Mouse (Mus musculus): ENCODE data around the gene Lect2. TPM values are rescaled to one million over a fixed set of nuclear protein-coding genes. Genes with fewer than 3 reads are reported as not detected.

Lect2 gene
- polyA plus RNA-seq, 1 experiment from 2014 or later, result not detected

GRCm38 (mm10) chr13:56500132-56500531, 48.2 kb downstream of the Lect2 start:
- ATAC-seq, result no peak
- H3K27ac ChIP-seq, result no peak overlapping the region
- no peaks in the 10 kb centered on the region for H3K4me1 ChIP-seq (replicated peaks)
- no peak overlapping the region for H3K9ac ChIP-seq (replicated peaks)
- H3K4me2 ChIP-seq (replicated peaks), result no peak overlapping the region
- H3K9me3 ChIP-seq, result no peaks in the 10 kb centered on the region
- no peaks in the 10 kb centered on the region for H3K36me3 ChIP-seq
- no peak overlapping the region for H3K4me3 ChIP-seq (replicated peaks)
- WGBS, result 79% methylated on average over 3 of the region's 3 CpGs
- H3K27me3 ChIP-seq, result no peaks in the 10 kb centered on the region

GRCm38 (mm10) chr13:56494440-56494839, 53.9 kb downstream of the Lect2 start:
- Histone ChIP-seq H3K9ac (replicated peaks) (no peak overlapping the region), H3K4me2 (replicated peaks) (no peak overlapping the region), H3K9me3 (0 out of 2 replicates have a peak, but pooled peaks cover 6% of the 10 kb centered on the region), H3K4me1 (replicated peaks) (no peaks in the 10 kb centered on the region), H3K4me3 (replicated peaks) (no peak overlapping the region), H3K27ac (no peak overlapping the region), H3K27me3 (no peaks in the 10 kb centered on the region), H3K36me3 (no peaks in the 10 kb centered on the region)
- 26% methylated on average over 3 of the region's 3 CpGs for WGBS
- no peak for ATAC-seq

Other genes with a start within 250 kb of the Lect2 start
- gene Gm3045, start 121.9 kb downstream of the Lect2 start, polyA plus RNA-seq (2015; fragmentation: Nextera tagmentation; extraction: Ambion mirVana), result not detected in 2 replicates
- not detected in 2 replicates for gene Slc25a48, start 110.1 kb downstream of the Lect2 start, polyA plus RNA-seq (2015; fragmentation: Nextera tagmentation; extraction: Ambion mirVana)
- gene Il9, start 66.3 kb downstream of the Lect2 start, polyA plus RNA-seq (2015; fragmentation: Nextera tagmentation; extraction: Ambion mirVana), result not detected in 2 replicates
- gene Fbxl21, start 26.0 kb downstream of the Lect2 start, polyA plus RNA-seq (2015; fragmentation: Nextera tagmentation; extraction: Ambion mirVana), result 2.5 and 2.6 TPM in 2 replicates
- gene Tgfbi, start 61.0 kb upstream of the Lect2 start, polyA plus RNA-seq (2015; fragmentation: Nextera tagmentation; extraction: Ambion mirVana), result 4.0 and 4.8 TPM in 2 replicates
- 24.8 and 26.5 TPM in 2 replicates for gene Smad5, start 154.5 kb upstream of the Lect2 start, polyA plus RNA-seq (2015; fragmentation: Nextera tagmentation; extraction: Ambion mirVana)
- gene Gm45623, start 205.3 kb upstream of the Lect2 start, polyA plus RNA-seq (2015; fragmentation: Nextera tagmentation; extraction: Ambion mirVana), result 0.74 and 1.2 TPM in 2 replicates

Measured in midbrain, embryonic 13.5 days (tissue).